Mouse (Mus musculus): ENCODE results near the gene Taar5.

Taar5 gene

DNA sequence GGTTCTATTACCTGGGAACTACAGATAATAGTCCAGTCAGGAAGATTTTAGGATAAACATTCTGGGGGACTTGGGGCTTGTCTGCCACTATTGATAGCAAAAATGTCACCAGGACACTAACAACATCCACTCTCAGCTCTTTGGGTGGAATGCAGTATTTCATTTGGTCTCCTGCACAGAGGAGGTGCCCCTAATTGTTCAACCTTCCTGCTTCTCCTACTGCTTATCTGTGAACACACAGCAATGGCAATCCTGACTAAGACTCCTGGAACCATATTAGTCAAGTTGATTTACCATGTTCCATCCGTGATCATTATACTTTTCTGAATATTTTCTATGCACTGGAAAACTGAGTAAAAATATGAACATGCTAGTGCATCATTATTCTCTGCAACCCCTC is 37.6 kb downstream of the Taar5 start:
- no peak for DNase-seq (ENCODE audit: low read depth)
